Mouse (Mus musculus) liver, embryonic 14.5 days (tissue): ENCODE results near the gene Prr29. TPM values are rescaled to one million over a fixed set of nuclear protein-coding genes. Genes with fewer than 3 reads are reported as not detected.

ENCODE experiments used
- ATAC-seq: fragments of 200-750 bp; cut with Nextera tagmentation; 2 replicates; pipeline ENCODE4 v1.8.0; 2017; ENCODE audit warnings: moderate number of reproducible peaks, mild to moderate bottlenecking, moderate library complexity; ENCODE audit not compliant: insufficient read depth
- DNase-seq, 3 experiments: peaks; one replicate each; pipeline ENCODE4 v3.0.0-alpha.2; 2012 to 2013; ENCODE audit warnings: low read depth in 3 of 3, low spot score in 3 of 3
- H3K27ac ChIP-seq: fragments of 300-500 bp; sonication (generic); 2 replicates; pipeline ENCODE4 v1.5.1; 2014; ENCODE audit warnings: moderate library complexity, mild to moderate bottlenecking, control low read depth, inconsistent platforms
- H3K27me3 ChIP-seq: fragments of 300-500 bp; sonication (generic); 2 replicates; pipeline ENCODE4 v1.6.1; 2014; ENCODE audit warnings: mild to moderate bottlenecking, low read length, moderate library complexity; ENCODE audit not compliant: control insufficient read depth, insufficient read depth
- H3K36me3 ChIP-seq: fragments of 300-500 bp; sonication (generic); replicated peaks from 2 replicates; pipeline ENCODE4 v1.6.1; 2014; ENCODE audit warnings: low read depth; ENCODE audit not compliant: control insufficient read depth, insufficient read depth
- H3K4me1 ChIP-seq, 2 experiments: fragments of 200-500 bp in 1 of 2; fragments of 300-500 bp in 1 of 2; sonication (generic) in 1 of 2; replicated peaks; 2 replicates each; pipeline ENCODE4 v1.6.1; 2012 to 2014; ENCODE audit warnings: antibody characterized with exemption in 1 of 2, inconsistent platforms in 1 of 2, low read length in 1 of 2; ENCODE audit not compliant: control insufficient read depth in 2 of 2, insufficient read depth in 2 of 2
- H3K4me2 ChIP-seq: fragments of 300-500 bp; sonication (generic); 2 replicates; pipeline ENCODE4 v1.6.1; 2014; ENCODE audit warnings: low read depth, mild to moderate bottlenecking, control low read depth, moderate library complexity
- H3K4me3 ChIP-seq, 2 experiments: fragments of 200-500 bp in 1 of 2; fragments of 300-500 bp in 1 of 2; sonication (generic) in 1 of 2; 2 replicates each; pipeline ENCODE4 v1.5.1; 2012 to 2014; ENCODE audit warnings: low read depth in 2 of 2, low read length in 2 of 2, mild to moderate bottlenecking in 2 of 2, control low read depth in 1 of 2, inconsistent platforms in 1 of 2, moderate library complexity in 1 of 2; ENCODE audit not compliant: insufficient read depth in 1 of 2
- H3K9ac ChIP-seq: fragments of 300-500 bp; sonication (generic); replicated peaks from 2 replicates; pipeline ENCODE4 v1.6.1; 2014; ENCODE audit warnings: mild to moderate bottlenecking, control low read depth, moderate library complexity
- H3K9me3 ChIP-seq: fragments of 300-500 bp; sonication (generic); 2 replicates; pipeline ENCODE4 v1.6.1; 2016; ENCODE audit warnings: low read length, mixed read lengths; ENCODE audit not compliant: control insufficient read depth
- CTCF ChIP-seq: IDR thresholded peaks from 2 replicates; pipeline ENCODE4 v1.5.1; 2016; ENCODE audit warnings: antibody characterized with exemption, low read depth, control low read depth
- EP300 ChIP-seq: IDR thresholded peaks from 2 replicates; pipeline ENCODE4 v1.6.1; 2016; ENCODE audit warnings: antibody characterized with exemption, low read depth
- WGBS: fragments of 180-500 bp; shearing (Covaris S2); extraction: QIAGEN DNeasy Blood & Tissue Kit; methylation state at CpG from one replicate; pipeline ENCODE4 v1.1.7; 2014; ENCODE audit not compliant: insufficient replicate concordance; 5-methylcytosine and 5-hydroxymethylcytosine counted together
- polyA plus RNA-seq, 2 experiments: library from polyadenylated mRNA; depleted of rRNA in 1 of 2; stranded (reverse) in 1 of 2; unstranded in 1 of 2; fragments of >200 nt; fragmentation: Nextera tagmentation in 1 of 2; extraction: Ambion mirVana in 1 of 2; gene quantifications; 2 replicates each; pipeline versions ENCODE4 v1.2.1 to v1.2.3; 2012 to 2014

The Prr29 gene
- polyA plus RNA-seq, 2 experiments: not detected

- Histone ChIP-seq H3K4me3 (no peak overlapping the region), H3K36me3 (peaks cover 8% of the 10 kb centered on the region), H3K9me3 (no peaks in the 10 kb centered on the region), H3K27ac (no peak overlapping the region), H3K9ac (no peak overlapping the region), H3K4me1 (no peaks in the 10 kb centered on the region; a peak in 1 of 4 replicates), H3K4me2 (no peak overlapping the region), H3K27me3 (no peaks in the 10 kb centered on the region)
- no peak for DNase-seq
- TF ChIP-seq EP300 (no peak), CTCF (no peak)
- ATAC-seq: no peak
- WGBS: 80% methylated on average over 3 of the region's 3 CpGs
Measured at GRCm38 (mm10) chr11:106410507-106410906, 45.2 kb downstream of the Prr29 start.

- DNase-seq: no peak
- Histone ChIP-seq H3K27ac (no peak overlapping the region), H3K36me3 (peaks cover 8% of the 10 kb centered on the region), H3K9me3 (no peaks in the 10 kb centered on the region), H3K9ac (no peak overlapping the region), H3K4me1 (no peaks in the 10 kb centered on the region; a peak in 1 of 4 replicates), H3K4me3 (no peak overlapping the region), H3K4me2 (no peak overlapping the region), H3K27me3 (no peaks in the 10 kb centered on the region)
- no peak for TF ChIP-seq CTCF
- no peak for TF ChIP-seq EP300
- ATAC-seq: no peak
- WGBS: 64% methylated on average over 2 of the region's 2 CpGs
Measured at GRCm38 (mm10) chr11:106411157-106411556, 45.9 kb downstream of the Prr29 start.

GRCm38 (mm10) chr11:106412641-106413360 lies 47.5 kb downstream of the Prr29 start:
- Histone ChIP-seq H3K27ac (no peak overlapping the region), H3K27me3 (no peaks in the 10 kb centered on the region), H3K4me3 (no peak overlapping the region), H3K9ac (no peak overlapping the region), H3K4me1 (no peaks in the 10 kb centered on the region; a peak in 1 of 4 replicates), H3K9me3 (no peaks in the 10 kb centered on the region), H3K4me2 (no peak overlapping the region), H3K36me3 (peaks cover 6% of the 10 kb centered on the region)
- DNase-seq (no peak), ATAC-seq (no peak)
- 75% methylated on average over 3 of the region's 3 CpGs for WGBS
- no peak for TF ChIP-seq EP300
- no peak for TF ChIP-seq CTCF

GRCm38 (mm10) chr11:106416331-106416730 lies 51.1 kb downstream of the Prr29 start:
- WGBS: 62% methylated on average over 3 of the region's 3 CpGs
- H3K4me2 ChIP-seq: no peak overlapping the region
- H3K4me3 ChIP-seq: no peak overlapping the region
- no peaks in the 10 kb centered on the region for H3K9me3 ChIP-seq
- H3K27me3 ChIP-seq: no peaks in the 10 kb centered on the region
- H3K27ac ChIP-seq: no peak overlapping the region
- DNase-seq: no peak
- ATAC-seq: no peak
- peaks cover 0 to 5% of the 10 kb centered on the region in 2 experiments; a peak in 2 of 4 replicates for H3K4me1 ChIP-seq
- H3K36me3 ChIP-seq: peaks cover 6% of the 10 kb centered on the region
- no peak overlapping the region for H3K9ac ChIP-seq
- TF ChIP-seq CTCF (no peak), EP300 (no peak)

GRCm38 (mm10) chr11:106417860-106418259 lies 52.6 kb downstream of the Prr29 start:
- H3K36me3 ChIP-seq: peaks cover 6% of the 10 kb centered on the region

More at GRCm38 (mm10) chr11:106417860-106418259, 52.6 kb downstream of the Prr29 start:
- no peak for DNase-seq
- TF ChIP-seq CTCF (no peak), EP300 (no peak)
- ATAC-seq: no peak
- H3K9ac ChIP-seq: no peak overlapping the region
- no peaks in the 10 kb centered on the region for H3K27me3 ChIP-seq
- no peak overlapping the region for H3K4me2 ChIP-seq
- no peaks in the 10 kb centered on the region for H3K9me3 ChIP-seq
- H3K4me3 ChIP-seq: no peak overlapping the region
- H3K27ac ChIP-seq: no peak overlapping the region
- 51% methylated on average over 2 of the region's 2 CpGs for whole genome bisulfite sequencing
- H3K4me1 ChIP-seq: peaks cover 0 to 5% of the 10 kb centered on the region in 2 experiments; a peak in 2 of 4 replicates
